Mouse (Mus musculus) bone marrow macrophage, adult 2 months (primary cell): ENCODE results near the gene Rcan2. TPM values are rescaled to one million over a fixed set of nuclear protein-coding genes. Genes with fewer than 3 reads are reported as not detected.

Experiments used
- H3K27ac ChIP-seq: 2 replicates; pipeline ENCODE4 v1.5.1; 2012; ENCODE audit warnings: low read depth, low read length; ENCODE audit not compliant: insufficient read depth
- H3K4me1 ChIP-seq: 2 replicates; pipeline ENCODE4 v1.6.1; 2012; ENCODE audit warnings: low read length; ENCODE audit not compliant: control insufficient read depth, insufficient read depth
- H3K4me3 ChIP-seq: 2 replicates; pipeline ENCODE4 v1.5.1; 2012; ENCODE audit warnings: mild to moderate bottlenecking, low read length, moderate library complexity; ENCODE audit not compliant: insufficient read depth
- CTCF ChIP-seq: IDR thresholded peaks from 2 replicates; pipeline ENCODE4 v1.5.1; 2012; ENCODE audit warnings: low read depth, mild to moderate bottlenecking, low read length, moderate library complexity
- POLR2A ChIP-seq: IDR thresholded peaks from 2 replicates; pipeline ENCODE4 v1.6.1; 2012; ENCODE audit warnings: mild to moderate bottlenecking, low read depth, low read length, borderline replicate concordance
- polyA plus RNA-seq: library from polyadenylated mRNA; stranded (reverse); fragments of >200 nt; gene quantifications from 2 replicates; pipeline ENCODE4 v1.2.4, GENCODE M21; 2012; ENCODE audit not compliant: missing spikeins, insufficient read depth, insufficient read length

Rcan2 gene
- polyA plus RNA-seq, 1 experiment: not detected

- H3K4me1 ChIP-seq: no peaks in the 10 kb centered on the region
- H3K27ac ChIP-seq: no peak overlapping the region
- H3K4me3 ChIP-seq: no peak overlapping the region
- no peak for TF ChIP-seq POLR2A
- no peak for TF ChIP-seq CTCF
Observed at GRCm38 (mm10) chr17:43969943-43970342, 168.8 kb downstream of the Rcan2 start.

- Histone ChIP-seq H3K4me3 (no peak overlapping the region), H3K4me1 (no peaks in the 10 kb centered on the region), H3K27ac (no peak overlapping the region)
- TF ChIP-seq CTCF: no peak
- no peak for TF ChIP-seq POLR2A
Observed at GRCm38 (mm10) chr17:43977572-43977971, 176.4 kb downstream of the Rcan2 start.

GRCm38 (mm10) chr17:43979925-43980324 lies 178.8 kb downstream of the Rcan2 start:
- no peak overlapping the region for H3K27ac ChIP-seq
- no peak for TF ChIP-seq POLR2A
- H3K4me1 ChIP-seq: no peaks in the 10 kb centered on the region
- no peak overlapping the region for H3K4me3 ChIP-seq

GRCm38 (mm10) chr17:43982505-43982904 lies 181.4 kb downstream of the Rcan2 start:
- Histone ChIP-seq H3K4me1 (no peaks in the 10 kb centered on the region), H3K4me3 (no peak overlapping the region), H3K27ac (no peak overlapping the region)
- TF ChIP-seq POLR2A (no peak), CTCF (no peak)

GRCm38 (mm10) chr17:43989334-43989945 lies 188.3 kb downstream of the Rcan2 start:
- no peak for TF ChIP-seq CTCF
- TF ChIP-seq POLR2A: no peak
- Histone ChIP-seq H3K4me1 (no peaks in the 10 kb centered on the region), H3K4me3 (no peak overlapping the region), H3K27ac (no peak overlapping the region)

GRCm38 (mm10) chr17:43990957-43991383 lies 189.8 kb downstream of the Rcan2 start:
- H3K4me3 ChIP-seq: no peak overlapping the region
- no peaks in the 10 kb centered on the region for H3K4me1 ChIP-seq
- no peak overlapping the region for H3K27ac ChIP-seq
- TF ChIP-seq CTCF (no peak), POLR2A (no peak)

- Histone ChIP-seq H3K4me3 (no peak overlapping the region), H3K27ac (no peak overlapping the region), H3K4me1 (no peaks in the 10 kb centered on the region)
- no peak for TF ChIP-seq CTCF
- no peak for TF ChIP-seq POLR2A
Observed at GRCm38 (mm10) chr17:43994080-43994479, 192.9 kb downstream of the Rcan2 start.

GRCm38 (mm10) chr17:43997514-43997913 lies 196.4 kb downstream of the Rcan2 start:
- no peak overlapping the region for H3K27ac ChIP-seq
- H3K4me1 ChIP-seq: no peaks in the 10 kb centered on the region
- no peak for TF ChIP-seq POLR2A
- no peak for TF ChIP-seq CTCF
- no peak overlapping the region for H3K4me3 ChIP-seq

- Histone ChIP-seq H3K4me1 (no peaks in the 10 kb centered on the region), H3K27ac (no peak overlapping the region), H3K4me3 (no peak overlapping the region)
- TF ChIP-seq POLR2A (no peak), CTCF (no peak)
Observed at GRCm38 (mm10) chr17:43998095-43998494, 196.9 kb downstream of the Rcan2 start.

- Histone ChIP-seq H3K27ac (no peak overlapping the region), H3K4me1 (no peaks in the 10 kb centered on the region), H3K4me3 (no peak overlapping the region)
- TF ChIP-seq CTCF (no peak), POLR2A (no peak)
Observed at GRCm38 (mm10) chr17:44004401-44004800, 203.2 kb downstream of the Rcan2 start.

- no peak for TF ChIP-seq POLR2A
- no peak for TF ChIP-seq CTCF
- no peak overlapping the region for H3K4me3 ChIP-seq
- no peak overlapping the region for H3K27ac ChIP-seq
- H3K4me1 ChIP-seq: no peaks in the 10 kb centered on the region
Observed at GRCm38 (mm10) chr17:44007411-44007810, 206.3 kb downstream of the Rcan2 start.
